Mouse (Mus musculus): ENCODE measurements around the gene Gmppb.

The Gmppb gene

GRCm38 (mm10) chr9:108051931-108052220, 2.8 kb downstream of the Gmppb start:
- DNase-seq, result no peak

GRCm38 (mm10) chr9:108052411-108052810, 3.4 kb downstream of the Gmppb start:
- no peak for DNase-seq

- peak; percentile 96 for DNase-seq
These were observed 4.0 kb downstream of the Gmppb start, which contains the start of gene Amigo3 for GRCm38 (mm10) chr9:108052885-108053664. TSS of gene Amigo3 (plus strand) at chr9:108053159.

- DNase-seq, result no peak
These were observed 4.7 kb downstream of the Gmppb start for GRCm38 (mm10) chr9:108053665-108054225.

- DNase-seq, result no peak
These were observed 5.4 kb downstream of the Gmppb start for GRCm38 (mm10) chr9:108054331-108055040.

GRCm38 (mm10) chr9:108055061-108055460, 6.0 kb downstream of the Gmppb start:
- DNase-seq, result no peak

- DNase-seq, result no peak
These were observed 6.7 kb downstream of the Gmppb start for GRCm38 (mm10) chr9:108055661-108056237.

GRCm38 (mm10) chr9:108056361-108057261, 7.6 kb downstream of the Gmppb start:
- no peak for DNase-seq

GRCm38 (mm10) chr9:108057262-108057562, 8.2 kb downstream of the Gmppb start:
- DNase-seq, result no peak

GRCm38 (mm10) chr9:108058291-108058690, 9.2 kb downstream of the Gmppb start:
- no peak for DNase-seq

GRCm38 (mm10) chr9:108062142-108062541, 13.1 kb downstream of the Gmppb start:
- DNase-seq, result no peak

- no peak for DNase-seq
These were observed 14.3 kb downstream of the Gmppb start for GRCm38 (mm10) chr9:108063361-108063760.

- DNase-seq, result peak; percentile 67
These were observed 16.5 kb downstream of the Gmppb start for GRCm38 (mm10) chr9:108065491-108066011.

- DNase-seq, result no peak
These were observed 18.2 kb downstream of the Gmppb start for GRCm38 (mm10) chr9:108067199-108067598.

- DNase-seq, result peak; percentile 82
These were observed 18.9 kb downstream of the Gmppb start for GRCm38 (mm10) chr9:108067900-108068299.

GRCm38 (mm10) chr9:108069007-108069406, 20.0 kb downstream of the Gmppb start:
- DNase-seq, result no peak

- no peak for DNase-seq
These were observed 20.5 kb downstream of the Gmppb start for GRCm38 (mm10) chr9:108069529-108069928.

GRCm38 (mm10) chr9:108071801-108072200, 22.8 kb downstream of the Gmppb start:
- no peak for DNase-seq

- DNase-seq, result no peak
These were observed 23.5 kb downstream of the Gmppb start for GRCm38 (mm10) chr9:108072481-108072924.

- DNase-seq, result no peak
These were observed 24.3 kb downstream of the Gmppb start for GRCm38 (mm10) chr9:108073141-108073930.

GRCm38 (mm10) chr9:108080168-108080567, 31.1 kb downstream of the Gmppb start, which contains the start of gene Mst1:
TSS of gene Mst1 (plus strand) at chr9:108080436.
- DNase-seq, result no peak

- no peak for DNase-seq
These were observed 33.5 kb downstream of the Gmppb start for GRCm38 (mm10) chr9:108082549-108082948.

Data from thymus, postnatal 25 days (tissue).